Mouse (Mus musculus): ENCODE measurements around the gene Pcgf2.

Pcgf2 gene

GRCm38 (mm10) chr11:97694435-97694834 is 5.9 kb downstream of the Pcgf2 start:
- DNase-seq: no peak

GRCm38 (mm10) chr11:97689861-97690260 is 10.4 kb downstream of the Pcgf2 start:
- peak; percentile 93 for DNase-seq

- DNase-seq: no peak
Observed at GRCm38 (mm10) chr11:97687061-97687460, 13.2 kb downstream of the Pcgf2 start.

GRCm38 (mm10) chr11:97686322-97686908 is 13.9 kb downstream of the Pcgf2 start:
- DNase-seq: no peak

- DNase-seq: peak; percentile 85
Observed at GRCm38 (mm10) chr11:97685613-97686321, 14.5 kb downstream of the Pcgf2 start, which contains the start of gene Cisd3. Gene Cisd3 (plus strand): TSS chr11:97685826.

GRCm38 (mm10) chr11:97684766-97685165 is 15.5 kb downstream of the Pcgf2 start:
- DNase-seq: no peak

- peak; percentile 64 for DNase-seq
Observed at GRCm38 (mm10) chr11:97684063-97684680, 16.1 kb downstream of the Pcgf2 start.

GRCm38 (mm10) chr11:97682504-97683055 is 17.7 kb downstream of the Pcgf2 start:
- DNase-seq: no peak

- DNase-seq: no peak
Observed at GRCm38 (mm10) chr11:97680430-97680829, 19.9 kb downstream of the Pcgf2 start.

- no peak for DNase-seq
Observed at GRCm38 (mm10) chr11:97678301-97678700, 22.0 kb downstream of the Pcgf2 start.

- DNase-seq: no peak
Observed at GRCm38 (mm10) chr11:97677842-97678241, 22.5 kb downstream of the Pcgf2 start.

- no peak for DNase-seq
Observed at GRCm38 (mm10) chr11:97677381-97677780, 22.9 kb downstream of the Pcgf2 start.

GRCm38 (mm10) chr11:97676050-97676754 is 24.1 kb downstream of the Pcgf2 start:
- no peak for DNase-seq

- no peak for DNase-seq
Observed at GRCm38 (mm10) chr11:97673148-97673547, 27.1 kb downstream of the Pcgf2 start.

- DNase-seq: no peak
Observed at GRCm38 (mm10) chr11:97671177-97671527, 29.1 kb downstream of the Pcgf2 start.

GRCm38 (mm10) chr11:97670234-97671176 is 29.8 kb downstream of the Pcgf2 start:
- no peak for DNase-seq

- DNase-seq: no peak
Observed at GRCm38 (mm10) chr11:97669829-97670228, 30.5 kb downstream of the Pcgf2 start.

GRCm38 (mm10) chr11:97669268-97669667 is 31.0 kb downstream of the Pcgf2 start:
- DNase-seq: no peak

- DNase-seq: no peak
Observed at GRCm38 (mm10) chr11:97668160-97668559, 32.1 kb downstream of the Pcgf2 start.

GRCm38 (mm10) chr11:97666794-97667193 is 33.5 kb downstream of the Pcgf2 start:
- no peak for DNase-seq

GRCm38 (mm10) chr11:97666221-97666620 is 34.1 kb downstream of the Pcgf2 start:
- no peak for DNase-seq

- no peak for DNase-seq
Observed at GRCm38 (mm10) chr11:97665431-97665830, 34.9 kb downstream of the Pcgf2 start.

Data from thymus, postnatal 4 days (tissue).